Comparison of ENCODE assay signal across 9 mouse cellular contexts in genomic region chr17:88625931-88626330, GRCm38 (mm10). TPM values are rescaled to one million over a fixed set of nuclear protein-coding genes. Genes with fewer than 3 reads are reported as not detected.
A peak's percentile ranks its signal among the peaks of the same experiment; 100 is the strongest.
DNase-seq lines count a peak whose midpoint lies in the region; ATAC-seq and TF ChIP-seq lines count a peak whose summit lies in the region.
"Had no signal": no experiment of that assay in that cellular context is flagged by ENCODE, and none has a peak within 500 bp of the region (broad histone marks: within the 10 kb centered on the region; RNA-seq: fewer than 3 reads in every experiment).

No protein-coding gene starts in this region.

- no peaks in the 10 kb centered on the region for H3K27me3 ChIP-seq in kidney, embryonic 16.5 days (ENCODE audit: insufficient read depth, low read length)
- no peaks in the 10 kb centered on the region for H3K27me3 ChIP-seq in limb, embryonic 14.5 days (ENCODE audit: control insufficient read depth, insufficient read depth, low read length)

- H3K4me1 ChIP-seq in kidney, embryonic 16.5 days (ENCODE audit: insufficient read depth, low read length), result peaks cover 57% of the 10 kb centered on the region
- H3K4me1 ChIP-seq in ES-E14 (ENCODE audit: control insufficient read depth in 2 of 2, insufficient read depth in 2 of 2, low read length in 2 of 2, poor library complexity in 1 of 2), result peaks cover 16 to 38% of the 10 kb centered on the region in 2 experiments
- H3K4me1 ChIP-seq in limb, embryonic 14.5 days (ENCODE audit: control insufficient read depth, insufficient read depth, low read length), result peaks cover 49% of the 10 kb centered on the region

- in situ Hi-C loops in ES-E14 (cut with MboI; ENCODE audit: low sequenced_read_pairs in 2 of 2, unreplicated experiment in 2 of 2), result no loop called here

- ATAC-seq in kidney, embryonic 16.5 days (ENCODE audit: low FRiP score, low TSS enrichment), result peak; percentile 31; the same call in 1 of the 2 replicates
- peak; percentile 48 for ATAC-seq in limb, embryonic 14.5 days (ENCODE audit: low FRiP score, low read depth)

- DNase-seq in kidney, adult 18-20 months, result no peak
- DNase-seq in ES-E14 (ENCODE audit: low read depth, low spot score), result no peak
- DNase-seq in forelimb bud, embryonic 11.5 days (ENCODE audit: low read depth, low spot score), result peak; percentile 14
- DNase-seq in limb, embryonic 14.5 days (ENCODE audit: low spot score), result peak; percentile 56
- no peak for DNase-seq in layer of hippocampus, adult 9-11 months
- no peak for DNase-seq in adrenal gland, postnatal 10 days
- no peak for DNase-seq in cerebellum, adult 11-12 months
- DNase-seq: lung, adult 2 months had no signal

- H3K4me2 ChIP-seq in kidney, embryonic 16.5 days (replicated peaks; ENCODE audit: low read depth, low read length), result peak overlapping the region; percentile 52
- H3K4me2 ChIP-seq in limb, embryonic 14.5 days (replicated peaks; ENCODE audit: low read depth, low read length, severe bottlenecking), result peak overlapping the region; percentile 36

- H3K36me3 ChIP-seq in kidney, embryonic 16.5 days (ENCODE audit: insufficient read depth, low read length), result peaks cover 15% of the 10 kb centered on the region; the same call in 1 of the 2 replicates
- peaks cover 2% of the 10 kb centered on the region; the same call in 1 of the 2 replicates for H3K36me3 ChIP-seq in ES-E14 (ENCODE audit: control insufficient read depth, insufficient read depth, low read length, poor library complexity, severe bottlenecking)
- H3K36me3 ChIP-seq in limb, embryonic 14.5 days (ENCODE audit: control insufficient read depth, insufficient read depth, low read length), result peaks cover 10% of the 10 kb centered on the region; the same call in 1 of the 2 replicates

- no peak for TF ChIP-seq POLR2A in limb, embryonic 14.5 days (IDR thresholded peaks at IDR 0.05; ENCODE audit: borderline replicate concordance, extremely low read depth, insufficient read depth, insufficient read length)

- peak overlapping the region; percentile 94 for H3K27ac ChIP-seq in kidney, embryonic 16.5 days (ENCODE audit: low read length)
- peak overlapping the region; percentile 6; the same call in 1 of the 2 replicates for H3K27ac ChIP-seq in ES-E14 (ENCODE audit: insufficient read depth, low read depth, low read length, poor library complexity, severe bottlenecking)
- peak overlapping the region; percentile 82 for H3K27ac ChIP-seq in limb, embryonic 14.5 days (replicated peaks; ENCODE audit: low read depth, low read length)

- H3K4me3 ChIP-seq in kidney, embryonic 16.5 days (ENCODE audit: low read length), result peak overlapping the region; percentile 32; the same call in 1 of the 2 replicates
- peak overlapping the region; percentile 68 to 69; a peak in 3 of 4 replicates for H3K4me3 ChIP-seq in ES-E14 (ENCODE audit: insufficient read depth in 1 of 2, low read depth in 1 of 2, low read length in 2 of 2, poor library complexity in 1 of 2, severe bottlenecking in 1 of 2)
- H3K4me3 ChIP-seq in limb, embryonic 14.5 days (replicated peaks; ENCODE audit: low read length), result no peak overlapping the region

- WGBS in kidney, embryonic 16.5 days, result 49% methylated on average over 7 of the region's 7 CpGs
- 32% methylated on average over 7 of the region's 7 CpGs for WGBS in limb, embryonic 14.5 days

- 0 out of 2 replicates have a peak, but pooled peaks cover 3% of the 10 kb centered on the region for H3K9me3 ChIP-seq in kidney, embryonic 16.5 days (ENCODE audit: low read length)
- no peaks in the 10 kb centered on the region for H3K9me3 ChIP-seq in ES-E14 (ENCODE audit: control insufficient read depth, insufficient read depth, low read depth, low read length)
- no peaks in the 10 kb centered on the region for H3K9me3 ChIP-seq in limb, embryonic 14.5 days (ENCODE audit: control insufficient read depth, low read length)

- no peak overlapping the region for H3K9ac ChIP-seq in kidney, embryonic 16.5 days (replicated peaks; ENCODE audit: low read length)
- peak overlapping the region; percentile 73; the same call in 1 of the 2 replicates for H3K9ac ChIP-seq in ES-E14 (ENCODE audit: insufficient read depth, low read depth, low read length, poor library complexity, severe bottlenecking)
- no peak overlapping the region for H3K9ac ChIP-seq in limb, embryonic 14.5 days (ENCODE audit: low read depth, low read length, severe bottlenecking)

TF ChIP-seq in ES-E14, 5 proteins besides CTCF, POLR2A, EP300 and RAD21:
- TF ChIP-seq CHD2 (IDR thresholded peaks at IDR 0.05; ENCODE audit: low read depth, low read length) (no peak), MAFK (IDR thresholded peaks at IDR 0.05; ENCODE audit: insufficient read depth, low read depth, low read length) (no peak), ZNF384 (IDR thresholded peaks at IDR 0.05; ENCODE audit: low read depth, low read length) (no peak), ZC3H11A (IDR thresholded peaks at IDR 0.05; ENCODE audit: borderline replicate concordance, low read depth, low read length) (no peak), HCFC1 (IDR thresholded peaks at IDR 0.05; ENCODE audit: borderline replicate concordance, insufficient read depth, low read length) (no peak)

RNA-seq across cellular contexts. Expression of gene Ston1, which starts 28.4 kb away (rescaled TPM):
- 6.3 and 9.3 TPM in 2 replicates for polyA plus RNA-seq in kidney, embryonic 16.5 days (2015; fragmentation: Nextera tagmentation; extraction: Ambion mirVana)
- 4.0 and 4.5 TPM in 2 replicates for total RNA-seq in ES-E14 (2012; rRNA removed)
- 34.8 and 34.9 TPM in 2 replicates for polyA plus RNA-seq in limb, embryonic 14.5 days (2012; rRNA removed)
- 11.3 and 16.2 TPM in 2 replicates for polyA plus RNA-seq in limb, embryonic 14.5 days (2014; fragmentation: Nextera tagmentation; extraction: Ambion mirVana)
- 10 to 100 TPM; 25.0 to 25.1 TPM for total RNA-seq in adrenal gland, postnatal 10 days (2021)

RNA-seq across cellular contexts. Expression of gene Gtf2a1l, which starts 42.5 kb away (rescaled TPM):
- 0.10 TPM in 1 of 2 replicates, not detected in the other for polyA plus RNA-seq in kidney, embryonic 16.5 days (2015; fragmentation: Nextera tagmentation; extraction: Ambion mirVana)
- total RNA-seq in ES-E14 (2012; rRNA removed), result 0.69 and 0.80 TPM in 2 replicates
- 0.05 and 0.23 TPM in 2 replicates for polyA plus RNA-seq in limb, embryonic 14.5 days (2012; rRNA removed)
- polyA plus RNA-seq in limb, embryonic 14.5 days (2014; fragmentation: Nextera tagmentation; extraction: Ambion mirVana), result 0.15 TPM in 1 of 2 replicates, not detected in the other
- not detected for total RNA-seq in adrenal gland, postnatal 10 days (2021)
- polyA plus RNA-seq: lung, adult 2 months had no signal

Comparison
In these comparisons a context has a peak if more than half of its experiments do, and no peak if none do; other contexts are left out.
1. H3K27ac ChIP-seq: peak in every context shown above with its lines; median percentile 94 in kidney, embryonic 16.5 days; 82 in limb, embryonic 14.5 days; 6 in ES-E14.
2. DNase-seq: peak in forelimb bud, embryonic 11.5 days (single experiment) and limb, embryonic 14.5 days (single experiment); none in kidney, adult 18-20 months (single experiment), ES-E14 (single experiment), layer of hippocampus, adult 9-11 months (single experiment), adrenal gland, postnatal 10 days (single experiment) and cerebellum, adult 11-12 months (single experiment).